Mouse (Mus musculus) bone marrow macrophage, adult 2 months (primary cell): Measurements from ENCODE around the gene Cyren. TPM values are rescaled to one million over a fixed set of nuclear protein-coding genes. Genes with fewer than 3 reads are reported as not detected.

ENCODE experiments used
- H3K27ac ChIP-seq: 2 replicates; pipeline ENCODE4 v1.5.1; 2012; ENCODE audit warnings: low read depth, low read length; ENCODE audit not compliant: insufficient read depth
- H3K4me1 ChIP-seq: 2 replicates; pipeline ENCODE4 v1.6.1; 2012; ENCODE audit warnings: low read length; ENCODE audit not compliant: control insufficient read depth, insufficient read depth
- H3K4me3 ChIP-seq: 2 replicates; pipeline ENCODE4 v1.5.1; 2012; ENCODE audit warnings: mild to moderate bottlenecking, low read length, moderate library complexity; ENCODE audit not compliant: insufficient read depth
- CTCF ChIP-seq: IDR thresholded peaks from 2 replicates; pipeline ENCODE4 v1.5.1; 2012; ENCODE audit warnings: low read depth, mild to moderate bottlenecking, low read length, moderate library complexity
- POLR2A ChIP-seq: IDR thresholded peaks from 2 replicates; pipeline ENCODE4 v1.6.1; 2012; ENCODE audit warnings: mild to moderate bottlenecking, low read depth, low read length, borderline replicate concordance
- polyA plus RNA-seq: library from polyadenylated mRNA; stranded (reverse); fragments of >200 nt; gene quantifications from 2 replicates; pipeline ENCODE4 v1.2.4, GENCODE M21; 2012; ENCODE audit not compliant: missing spikeins, insufficient read depth, insufficient read length

Cyren gene
- polyA plus RNA-seq, 1 experiment, result 10.6 TPM

DNA sequence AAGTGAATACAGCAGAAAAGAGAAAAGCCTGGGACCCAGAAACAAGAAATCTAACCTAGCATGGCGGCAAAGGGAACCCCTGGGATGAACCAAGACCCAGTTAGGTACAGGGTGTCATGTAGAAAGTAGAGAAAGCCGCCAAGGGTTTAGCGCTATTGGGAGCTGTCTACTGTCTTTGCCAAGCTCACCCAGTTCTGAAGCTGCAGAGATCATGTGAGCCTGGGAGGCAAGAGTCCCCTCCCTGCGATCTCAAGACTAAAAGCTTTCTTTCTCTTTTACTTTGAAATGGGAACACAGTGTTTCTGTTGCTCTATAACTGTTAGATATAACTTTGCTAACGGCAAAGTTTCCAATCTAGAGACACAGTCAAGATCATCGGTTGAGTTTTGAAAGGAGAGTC lies 15.5 kb downstream of the Cyren start:
- no peak for TF ChIP-seq POLR2A
- TF ChIP-seq CTCF, result no peak
- H3K4me3 ChIP-seq, result peak overlapping the region; percentile 62
- peak overlapping the region; percentile 82 for H3K27ac ChIP-seq
- peaks cover 32% of the 10 kb centered on the region for H3K4me1 ChIP-seq

DNA sequence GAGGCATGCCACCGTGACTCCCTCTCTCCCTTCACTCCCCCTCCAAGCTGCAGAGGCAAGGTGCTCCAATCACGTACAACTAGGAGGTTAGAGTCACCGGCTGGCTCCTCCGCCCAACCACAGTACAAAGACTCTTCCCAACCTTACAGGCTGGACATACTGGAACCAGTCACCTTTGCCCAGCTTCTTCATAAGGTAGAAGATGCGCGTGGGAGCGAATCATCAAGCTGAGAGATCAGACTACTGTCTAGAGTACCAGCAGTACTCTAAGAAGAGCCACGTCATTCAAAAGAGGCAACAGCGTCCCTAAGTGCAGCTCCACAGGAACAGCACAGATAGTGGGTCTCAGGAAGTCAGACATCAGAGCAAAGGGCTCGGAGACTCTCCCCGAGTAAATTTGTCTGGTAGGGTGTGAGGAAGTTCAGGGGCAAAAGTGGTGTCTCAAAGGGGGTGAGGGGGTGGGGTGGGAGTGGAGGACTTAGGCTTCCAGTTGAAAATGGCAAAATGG lies 16.3 kb downstream of the Cyren start:
- Histone ChIP-seq H3K4me3 (no peak overlapping the region), H3K4me1 (peaks cover 24% of the 10 kb centered on the region), H3K27ac (peak overlapping the region; percentile 82; the same call in 1 of the 2 replicates)
- TF ChIP-seq CTCF (no peak), POLR2A (no peak)

DNA sequence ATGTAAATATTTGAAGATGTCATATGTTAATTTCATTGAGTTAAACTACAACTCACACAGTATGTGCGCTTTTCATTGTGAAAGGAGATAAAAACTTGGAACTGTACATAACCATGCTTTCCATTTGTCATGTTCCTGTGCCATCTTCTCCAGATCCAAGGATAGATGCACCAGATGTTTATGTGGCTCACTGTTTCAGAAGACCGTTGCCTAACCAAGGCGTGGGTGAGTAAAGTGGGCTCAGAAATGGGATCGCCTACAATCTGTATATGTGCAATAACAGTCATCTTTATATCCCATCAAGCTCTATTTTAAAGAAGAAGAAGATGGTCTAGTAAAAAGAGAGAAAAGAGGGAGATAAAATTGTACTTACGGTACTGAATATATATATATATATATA lies 45.5 kb downstream of the Cyren start:
- Histone ChIP-seq H3K4me1 (peaks cover 3% of the 10 kb centered on the region), H3K27ac (no peak overlapping the region), H3K4me3 (no peak overlapping the region)
- TF ChIP-seq CTCF (no peak), POLR2A (no peak)

DNA sequence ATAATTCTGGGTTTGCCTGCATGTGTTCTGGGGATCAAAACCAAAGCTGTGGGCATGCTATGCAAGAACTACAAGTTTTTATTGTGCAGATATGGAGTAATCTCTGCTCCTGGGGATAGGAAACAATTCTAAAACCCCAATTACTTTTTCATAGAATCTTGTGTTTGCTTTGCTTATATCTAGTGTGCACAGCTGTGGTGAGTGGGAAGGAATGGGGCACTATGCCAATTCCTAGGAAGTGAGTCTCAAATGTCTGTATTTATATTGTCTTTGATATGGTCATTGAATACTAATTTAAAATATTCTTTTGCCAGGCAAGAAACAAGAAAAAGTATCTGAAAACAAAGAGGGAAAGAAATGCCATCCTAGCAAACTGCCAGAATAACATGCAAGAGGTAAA lies 53.5 kb downstream of the Cyren start:
- TF ChIP-seq POLR2A (no peak), CTCF (no peak)
- Histone ChIP-seq H3K4me1 (no peaks in the 10 kb centered on the region), H3K27ac (no peak overlapping the region), H3K4me3 (no peak overlapping the region)

Other genes starting within 250 kb of the Cyren start
- 3.3 and 4.6 TPM in 2 replicates for gene Agbl3, start 97.6 kb downstream of the Cyren start, polyA plus RNA-seq
- gene Tmem140, start 14.9 kb downstream of the Cyren start, polyA plus RNA-seq, result 74.9 and 86.3 TPM in 2 replicates
- gene Wdr91, start 32.8 kb upstream of the Cyren start, polyA plus RNA-seq, result 85.3 and 90.3 TPM in 2 replicates
- gene Stra8, start 42.1 kb upstream of the Cyren start, polyA plus RNA-seq, result not detected in 2 replicates
- not detected in 2 replicates for gene Slc23a4, start 110.3 kb upstream of the Cyren start, polyA plus RNA-seq